Mouse (Mus musculus) adrenal gland, adult (tissue): ENCODE results near the gene Dusp28.
A peak's percentile ranks its signal among the peaks of the same experiment; 100 is the strongest.

Experiments
- DNase-seq, 2 experiments: peaks; one replicate each; pipeline ENCODE4 v3.0.0; 2022 to 2023; ENCODE audit warnings: low spot score in 1 of 2; ENCODE audit not compliant: inconsistent age in 2 of 2

The Dusp28 gene

GRCm38 (mm10) chr1:92936467-92936866 is 29.7 kb downstream of the Dusp28 start:
- DNase-seq, result no peak

DNA sequence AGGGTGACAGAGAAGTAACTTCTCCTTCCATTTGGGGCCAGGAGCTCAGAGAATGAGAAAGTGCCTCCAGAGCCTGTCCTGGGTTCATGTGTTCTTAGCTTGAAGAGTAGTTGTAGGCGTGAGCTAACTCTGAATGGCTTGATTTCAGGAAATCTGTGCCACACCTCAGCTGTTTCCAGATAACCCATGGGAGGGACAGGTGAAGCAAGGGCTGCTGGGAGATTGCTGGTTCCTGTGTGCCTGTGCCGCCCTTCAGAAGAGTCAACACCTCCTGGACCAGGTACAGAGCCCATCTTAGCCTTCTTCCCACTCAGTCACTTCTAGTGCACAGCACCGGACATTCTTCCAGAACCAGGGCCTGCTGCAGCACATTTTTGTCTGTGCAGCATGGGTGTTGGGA is 31.0 kb downstream of the Dusp28 start:
- DNase-seq, result no peak

GRCm38 (mm10) chr1:92939746-92940145 is 33.0 kb downstream of the Dusp28 start:
- DNase-seq, result no peak

DNA sequence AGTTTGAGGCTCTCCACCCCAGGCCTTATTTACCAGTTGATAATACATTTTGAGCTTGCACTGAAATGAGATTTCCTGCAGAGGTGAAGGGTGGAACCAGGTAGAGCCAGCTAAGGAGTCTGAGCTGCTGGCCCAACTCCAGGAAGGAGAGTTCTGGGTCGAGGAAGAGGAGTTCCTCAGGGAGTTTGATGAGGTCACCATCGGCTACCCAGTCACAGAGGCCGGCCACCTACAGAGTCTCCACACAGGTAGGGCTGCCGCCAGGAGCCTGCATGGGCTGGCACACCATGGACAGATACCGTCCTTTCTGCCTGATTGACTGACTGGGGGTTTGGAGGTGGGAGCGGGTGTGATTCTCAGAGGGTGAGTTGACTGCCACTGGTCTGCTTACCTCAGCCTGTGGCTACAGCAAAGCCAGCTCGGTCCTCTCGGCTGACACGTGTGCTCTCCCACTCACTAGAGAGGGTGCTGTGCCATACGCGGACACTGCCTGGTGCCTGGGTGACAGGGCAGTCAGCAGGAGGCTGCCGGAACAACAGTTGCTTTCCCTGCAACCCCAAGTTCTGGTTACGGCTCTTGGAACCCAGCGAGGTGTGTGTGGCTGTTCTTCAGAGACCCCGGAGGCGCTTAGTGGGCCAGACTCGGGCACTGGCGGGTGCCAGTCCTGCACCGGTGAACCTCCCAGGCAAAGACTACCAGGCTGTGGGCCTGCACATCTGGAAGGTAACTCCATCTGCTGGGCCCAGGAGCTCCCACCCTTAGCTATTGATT is 36.6 kb downstream of the Dusp28 start:
- DNase-seq, result no peak

DNA sequence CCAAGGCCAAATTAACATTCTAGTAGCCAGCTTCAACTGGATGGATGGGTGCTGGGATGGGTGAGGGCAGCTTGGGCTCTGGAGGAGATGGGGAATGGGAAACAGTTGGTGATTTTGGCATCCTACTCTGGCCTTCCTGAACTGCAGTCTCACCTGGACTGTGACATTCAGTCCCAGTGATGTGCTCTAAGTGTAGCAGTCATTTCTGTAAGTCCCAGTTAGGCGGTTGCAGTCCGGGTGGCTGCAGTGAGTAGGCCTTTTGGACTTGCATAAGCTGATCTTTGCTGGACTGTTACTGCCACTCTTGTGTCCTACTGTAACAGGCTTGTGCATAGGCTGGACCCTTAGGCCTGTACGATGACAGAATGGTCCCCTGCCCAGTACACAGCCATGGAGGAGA is 41.2 kb downstream of the Dusp28 start:
- no peak for DNase-seq

GRCm38 (mm10) chr1:92949426-92949825 is 42.6 kb downstream of the Dusp28 start:
- peak in 1 of 2 experiments; percentile 66 for DNase-seq

DNA sequence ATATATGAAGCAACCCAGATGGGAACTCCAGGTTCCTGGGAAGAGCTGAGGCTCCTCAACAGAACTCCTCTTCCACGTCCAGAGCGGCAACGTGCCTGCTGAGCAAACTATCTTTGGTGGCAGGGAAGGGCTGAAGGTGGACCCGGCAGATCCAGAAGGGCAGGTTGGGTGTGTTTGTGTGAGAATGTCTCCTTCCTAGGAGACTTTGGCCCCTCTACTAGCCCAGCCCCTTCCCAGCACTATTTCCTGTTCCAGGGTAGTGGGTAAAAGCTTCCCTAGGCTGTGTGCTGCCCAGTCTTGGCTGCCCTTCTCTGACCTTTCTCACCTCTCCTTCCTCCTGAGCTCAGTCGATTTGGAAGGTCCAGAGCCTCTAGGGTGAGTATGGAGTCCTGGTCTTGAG is 43.8 kb downstream of the Dusp28 start, which contains the start of gene Gpr35:
TSS of gene Gpr35 (plus strand) at position 259 of the 400 bp plus-strand sequence.
- DNase-seq, result no peak

DNA sequence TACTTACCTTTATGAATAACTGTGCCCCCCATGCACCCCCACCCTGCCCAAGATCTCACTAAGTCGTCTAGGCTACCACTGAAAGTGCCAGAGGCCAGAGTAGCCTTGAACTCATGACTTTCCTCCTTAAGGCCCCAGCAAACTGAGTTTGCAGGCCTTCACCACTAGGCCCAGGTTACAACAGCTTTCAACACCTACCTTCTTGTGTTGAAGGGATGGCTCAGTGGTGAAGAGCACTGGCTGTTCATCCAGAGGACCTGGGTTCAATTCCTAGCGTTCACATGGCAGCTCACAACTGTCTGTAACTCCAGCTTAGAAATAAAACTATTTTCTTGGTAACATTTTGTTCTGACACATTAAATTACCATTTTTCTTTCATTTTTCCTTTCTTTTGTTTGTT is 46.9 kb downstream of the Dusp28 start:
- DNase-seq, result no peak

- peak; percentile 68 to 92 for DNase-seq
Observed at GRCm38 (mm10) chr1:92956571-92957335, 50.0 kb downstream of the Dusp28 start.
